Mouse (Mus musculus) heart, embryonic 16.5 days (tissue): ENCODE data around the gene Bgn. TPM values are rescaled to one million over a fixed set of nuclear protein-coding genes. Genes with fewer than 3 reads are reported as not detected.
A peak's percentile ranks its signal among the peaks of the same experiment; 100 is the strongest.

Experiments
- ATAC-seq: fragments of 200-750 bp; cut with Nextera tagmentation; replicated peaks from 2 replicates; pipeline ENCODE4 v1.8.0; 2017; ENCODE audit warnings: moderate number of reproducible peaks; ENCODE audit not compliant: insufficient read depth, low FRiP score; ENCODE audit errors: extremely low read depth
- H3K27ac ChIP-seq: fragments of 300-500 bp; sonication (generic); 2 replicates; pipeline ENCODE4 v1.5.1; 2014; ENCODE audit warnings: mild to moderate bottlenecking, low read length, control low read depth, moderate library complexity
- H3K27me3 ChIP-seq: fragments of 300-500 bp; sonication (generic); 2 replicates; pipeline ENCODE4 v1.6.1; 2014; ENCODE audit warnings: low read length, mixed read lengths; ENCODE audit not compliant: control insufficient read depth, insufficient read depth
- H3K36me3 ChIP-seq: fragments of 300-500 bp; sonication (generic); 2 replicates; pipeline ENCODE4 v1.6.1; 2014; ENCODE audit not compliant: control insufficient read depth, insufficient read depth
- H3K4me1 ChIP-seq: fragments of 300-500 bp; sonication (generic); 2 replicates; pipeline ENCODE4 v1.6.1; 2014; ENCODE audit warnings: low read length, mixed read lengths; ENCODE audit not compliant: control insufficient read depth, insufficient read depth
- H3K4me2 ChIP-seq: fragments of 300-500 bp; sonication (generic); 2 replicates; pipeline ENCODE4 v1.6.1; 2014; ENCODE audit warnings: low read depth, mild to moderate bottlenecking, control low read depth, low read length
- H3K4me3 ChIP-seq: fragments of 300-500 bp; sonication (generic); 2 replicates; pipeline ENCODE4 v1.5.1; 2014; ENCODE audit warnings: mild to moderate bottlenecking, control low read depth, low read length
- H3K9ac ChIP-seq: fragments of 300-500 bp; sonication (generic); 2 replicates; pipeline ENCODE4 v1.6.1; 2014; ENCODE audit warnings: low read length, control low read depth
- H3K9me3 ChIP-seq: fragments of 300-500 bp; sonication (generic); replicated peaks from 2 replicates; pipeline ENCODE4 v1.6.1; 2016; ENCODE audit warnings: low read length; ENCODE audit not compliant: control insufficient read depth
- WGBS: fragments of 180-500 bp; shearing (Covaris S2); extraction: QIAGEN DNeasy Blood & Tissue Kit; methylation state at CpG from one replicate; pipeline ENCODE4 v1.1.7; 2014; 5-methylcytosine and 5-hydroxymethylcytosine counted together
- polyA plus RNA-seq: library from polyadenylated mRNA; unstranded; fragments of >200 nt; fragmentation: Nextera tagmentation; extraction: Ambion mirVana; gene quantifications from 2 replicates; pipeline ENCODE4 v1.2.1, GENCODE M21; 2015

The Bgn gene
- polyA plus RNA-seq, result 98.9 and 99.9 TPM in 2 replicates

DNA sequence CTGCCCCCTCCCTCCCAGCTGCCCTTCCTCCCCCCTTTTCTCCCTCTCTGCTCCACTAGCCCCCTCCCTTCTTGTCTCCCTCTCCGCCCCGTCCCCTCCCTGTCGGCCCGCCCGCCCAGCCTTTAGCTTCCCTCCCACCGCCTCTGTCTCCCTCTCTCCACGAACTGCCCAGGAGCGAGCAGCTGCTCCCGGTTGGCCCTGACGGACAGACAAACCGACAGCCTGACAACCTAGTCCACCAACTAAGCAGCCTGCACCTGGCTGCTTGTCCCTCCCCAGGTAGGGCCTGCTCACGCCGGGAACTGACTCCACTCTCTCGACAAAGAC, at the start of gene Bgn:
TSS of gene Bgn (plus strand) at position 119 of the 327 bp plus-strand sequence.
- H3K4me1 ChIP-seq, result no peaks in the 10 kb centered on the region
- H3K9me3 ChIP-seq, result no peaks in the 10 kb centered on the region
- no peaks in the 10 kb centered on the region for H3K36me3 ChIP-seq
- peak within 1 kb of the TSS; percentile 66 for H3K9ac ChIP-seq
- H3K4me3 ChIP-seq, result peak within 1 kb of the TSS; percentile 47
- peaks cover 6% of the 10 kb centered on the region; the same call in 1 of the 2 replicates for H3K27me3 ChIP-seq
- 35% methylated on average over 9 of the region's 14 CpGs for WGBS
- H3K27ac ChIP-seq, result peak within 1 kb of the TSS; percentile 70
- peak within 1 kb of the TSS; percentile 52 for H3K4me2 ChIP-seq
- ATAC-seq, result peak; percentile 50

DNA sequence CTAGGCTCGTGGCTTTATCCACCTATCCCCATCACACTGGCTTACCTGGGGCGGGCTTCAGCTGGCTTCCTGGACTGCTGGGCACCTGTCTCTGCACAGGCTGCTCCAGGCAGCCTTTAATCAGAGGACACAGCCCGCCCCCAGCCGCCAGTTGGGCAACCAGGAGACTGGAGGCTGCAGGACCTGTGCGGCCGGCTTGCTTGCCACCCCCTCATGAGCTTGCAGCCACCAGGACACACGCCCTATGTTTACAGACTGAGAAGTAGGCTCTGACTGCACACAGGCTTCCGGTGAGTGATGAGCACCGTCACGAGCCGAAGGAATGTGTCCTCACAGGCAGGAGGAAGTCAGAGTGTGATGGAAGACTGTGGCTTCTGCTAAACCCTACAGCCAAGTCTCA, 48.1 kb upstream of the Bgn start, which contains the start of gene Trex2:
TSS of gene Trex2 (minus strand) at position 93 of the 400 bp plus-strand sequence.
- H3K4me2 ChIP-seq, result no peak within 1 kb of the TSS
- H3K27me3 ChIP-seq, result no peaks in the 10 kb centered on the region; the same call in 1 of the 2 replicates
- ATAC-seq, result no peak
- H3K9ac ChIP-seq, result no peak within 1 kb of the TSS
- H3K27ac ChIP-seq, result no peak within 1 kb of the TSS
- no peaks in the 10 kb centered on the region for H3K4me1 ChIP-seq
- no peaks in the 10 kb centered on the region for H3K36me3 ChIP-seq
- H3K9me3 ChIP-seq, result no peaks in the 10 kb centered on the region
- no peak within 1 kb of the TSS for H3K4me3 ChIP-seq
- 70% methylated on average over 11 of the region's 11 CpGs for WGBS

DNA sequence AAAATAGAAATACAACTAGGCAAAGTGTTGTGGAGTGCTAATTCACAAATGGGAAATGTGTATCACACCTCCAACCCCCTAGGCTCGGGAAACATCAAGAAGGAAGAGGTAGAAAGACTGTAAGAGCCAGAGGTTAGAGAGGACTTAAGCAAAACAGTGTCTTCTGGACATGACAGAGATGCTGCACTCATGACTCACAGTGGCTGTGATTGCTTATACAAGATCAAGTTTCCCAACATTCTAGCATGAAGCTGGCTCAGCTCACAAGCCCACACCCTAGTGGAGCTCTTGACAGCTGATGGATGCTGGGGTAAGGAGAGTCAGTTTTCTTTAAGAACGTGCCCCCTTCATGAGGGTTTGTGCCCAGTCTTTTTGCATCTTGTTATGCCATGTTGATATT, 42.0 kb upstream of the Bgn start:
- ATAC-seq, result no peak
- Histone ChIP-seq H3K9ac (no peak overlapping the region), H3K36me3 (no peaks in the 10 kb centered on the region), H3K9me3 (no peaks in the 10 kb centered on the region), H3K4me3 (no peak overlapping the region), H3K27me3 (no peaks in the 10 kb centered on the region; the same call in 1 of the 2 replicates), H3K27ac (no peak overlapping the region), H3K4me2 (no peak overlapping the region), H3K4me1 (no peaks in the 10 kb centered on the region)
- WGBS, result 68% methylated on average over 2 of the region's 2 CpGs

DNA sequence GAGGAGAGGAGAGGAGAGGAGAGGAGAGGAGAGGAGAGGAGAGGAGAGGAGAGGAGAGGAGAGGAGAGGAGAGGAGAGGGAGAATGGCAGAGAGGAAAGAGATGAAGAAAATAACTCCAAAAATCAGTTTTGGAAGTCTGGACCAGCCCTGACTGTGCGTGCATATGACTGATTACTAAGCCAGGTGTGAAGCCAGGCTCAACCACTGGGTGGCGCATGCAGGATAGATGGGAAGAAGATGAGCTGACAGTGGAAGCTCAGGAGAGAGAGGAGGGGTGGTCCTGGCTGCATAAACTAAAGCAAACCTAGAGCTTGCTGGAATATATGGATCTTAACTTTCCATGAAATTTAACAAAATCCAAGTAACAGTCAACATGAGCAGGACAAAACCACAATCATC, 31.5 kb upstream of the Bgn start:
- 17% methylated on average over 2 of the region's 2 CpGs for WGBS
- Histone ChIP-seq H3K9me3 (no peaks in the 10 kb centered on the region), H3K4me2 (no peak overlapping the region), H3K27me3 (no peaks in the 10 kb centered on the region; the same call in 1 of the 2 replicates), H3K9ac (no peak overlapping the region), H3K27ac (no peak overlapping the region), H3K4me3 (no peak overlapping the region), H3K36me3 (no peaks in the 10 kb centered on the region), H3K4me1 (peaks cover 3% of the 10 kb centered on the region; the same call in 1 of the 2 replicates)
- ATAC-seq, result no peak

DNA sequence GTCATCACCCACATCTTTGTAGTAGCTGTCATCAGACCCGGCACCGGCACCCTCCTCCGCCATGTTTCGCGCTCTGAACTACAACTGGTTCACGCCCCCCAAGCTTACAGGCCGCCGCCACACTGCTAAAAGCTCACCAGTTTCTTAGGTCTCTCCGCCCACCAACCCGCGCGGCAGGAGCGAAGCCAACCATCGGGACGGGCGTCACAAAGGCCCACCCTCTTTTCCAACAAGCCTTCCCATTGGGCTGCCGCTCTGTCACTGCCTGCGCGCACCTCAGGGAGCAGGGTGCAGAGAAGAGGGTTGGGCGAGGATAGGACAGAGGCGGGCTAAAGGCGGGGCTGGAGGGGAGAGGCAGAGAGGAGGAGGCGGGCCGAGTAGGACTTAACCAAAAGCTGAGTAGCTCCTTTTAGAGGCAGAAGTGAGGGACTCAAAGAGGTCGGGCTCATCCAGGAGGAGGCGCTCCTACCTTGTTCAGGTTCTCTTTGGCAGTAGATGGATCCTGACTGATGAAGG, 24.5 kb upstream of the Bgn start, which contains the start of gene Haus7:
TSS of gene Haus7 (minus strand) at position 168 of the 516 bp plus-strand sequence.
- H3K36me3 ChIP-seq, result no peaks in the 10 kb centered on the region
- H3K9me3 ChIP-seq, result no peaks in the 10 kb centered on the region
- 10% methylated on average over 26 of the region's 26 CpGs for WGBS
- peak within 1 kb of the TSS; percentile 72 for H3K9ac ChIP-seq
- peak within 1 kb of the TSS; percentile 75 for H3K4me2 ChIP-seq
- H3K27ac ChIP-seq, result 0 out of 2 replicates have a peak within 1 kb of the TSS, but pooled peaks have one; percentile 37
- peak; percentile 100 for ATAC-seq
- peak within 1 kb of the TSS; percentile 51 for H3K4me3 ChIP-seq
- H3K27me3 ChIP-seq, result no peaks in the 10 kb centered on the region
- peaks cover 7% of the 10 kb centered on the region; the same call in 1 of the 2 replicates for H3K4me1 ChIP-seq

DNA sequence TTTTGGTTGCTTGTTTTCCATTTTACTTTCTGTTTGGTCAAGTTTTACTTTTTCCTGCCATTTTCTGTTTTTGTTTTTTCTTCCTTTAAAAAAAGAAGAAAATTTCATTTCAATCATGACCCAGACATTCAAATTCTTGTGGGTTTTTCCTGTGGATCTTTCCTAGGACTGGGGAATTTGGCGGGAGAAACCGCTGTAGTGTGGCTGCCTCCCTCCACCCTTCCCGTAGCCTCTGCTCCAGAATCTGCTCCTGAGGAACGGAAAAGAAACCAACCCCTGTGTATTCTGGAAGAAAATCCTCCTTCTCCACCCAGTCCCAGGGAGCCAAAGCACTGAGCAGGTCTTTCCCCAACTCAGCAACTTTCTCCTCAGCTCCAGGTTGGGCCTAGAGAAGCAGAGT, 22.6 kb upstream of the Bgn start:
- H3K9me3 ChIP-seq, result no peaks in the 10 kb centered on the region
- 73% methylated on average over 4 of the region's 4 CpGs for WGBS
- H3K4me3 ChIP-seq, result no peak overlapping the region
- peaks cover 7% of the 10 kb centered on the region; the same call in 1 of the 2 replicates for H3K4me1 ChIP-seq
- H3K27ac ChIP-seq, result no peak overlapping the region
- no peak overlapping the region for H3K4me2 ChIP-seq
- no peak overlapping the region for H3K9ac ChIP-seq
- no peaks in the 10 kb centered on the region for H3K36me3 ChIP-seq
- ATAC-seq, result no peak
- H3K27me3 ChIP-seq, result no peaks in the 10 kb centered on the region

DNA sequence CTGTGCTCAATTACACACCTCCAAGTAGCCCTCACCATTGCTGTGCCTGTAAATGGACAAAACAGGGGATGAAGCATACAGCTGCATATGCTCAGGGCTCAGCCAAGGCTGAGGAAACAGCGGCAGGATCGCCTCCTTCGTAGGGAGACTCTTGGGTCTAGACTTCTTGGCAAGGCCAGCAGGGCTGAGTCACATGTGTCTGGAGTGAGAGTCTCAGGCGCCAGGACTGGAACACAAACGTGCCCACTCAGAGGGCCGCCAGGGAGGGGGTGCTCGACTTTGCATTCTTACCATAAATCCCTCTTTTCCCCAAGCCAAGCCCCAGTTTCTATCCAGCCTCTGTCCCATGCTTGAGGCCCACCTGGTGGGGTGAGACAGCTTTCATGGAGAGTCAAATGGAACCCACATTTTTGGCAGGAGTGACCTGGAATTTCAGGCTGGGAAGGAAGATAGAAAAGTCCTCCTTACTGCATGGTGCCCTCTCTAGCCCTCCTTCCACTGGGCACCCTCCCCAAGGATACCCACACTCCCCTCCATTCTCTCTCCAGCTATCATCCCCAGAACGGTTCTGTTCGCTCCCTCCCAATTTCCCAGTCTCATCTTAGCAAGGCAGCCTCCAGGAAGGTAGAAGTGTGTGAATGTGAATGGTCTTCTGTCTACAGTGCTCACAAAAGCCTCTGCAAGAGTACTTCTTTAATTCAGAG, 17.8 kb upstream of the Bgn start:
- 38% methylated on average over 9 of the region's 9 CpGs for WGBS
- ATAC-seq, result peak; percentile 67
- H3K9ac ChIP-seq, result no peak overlapping the region
- H3K27me3 ChIP-seq, result no peaks in the 10 kb centered on the region
- no peaks in the 10 kb centered on the region for H3K9me3 ChIP-seq
- H3K4me2 ChIP-seq, result no peak overlapping the region
- H3K4me3 ChIP-seq, result no peak overlapping the region
- H3K27ac ChIP-seq, result peak overlapping the region; percentile 56
- no peaks in the 10 kb centered on the region for H3K36me3 ChIP-seq
- H3K4me1 ChIP-seq, result no peaks in the 10 kb centered on the region

DNA sequence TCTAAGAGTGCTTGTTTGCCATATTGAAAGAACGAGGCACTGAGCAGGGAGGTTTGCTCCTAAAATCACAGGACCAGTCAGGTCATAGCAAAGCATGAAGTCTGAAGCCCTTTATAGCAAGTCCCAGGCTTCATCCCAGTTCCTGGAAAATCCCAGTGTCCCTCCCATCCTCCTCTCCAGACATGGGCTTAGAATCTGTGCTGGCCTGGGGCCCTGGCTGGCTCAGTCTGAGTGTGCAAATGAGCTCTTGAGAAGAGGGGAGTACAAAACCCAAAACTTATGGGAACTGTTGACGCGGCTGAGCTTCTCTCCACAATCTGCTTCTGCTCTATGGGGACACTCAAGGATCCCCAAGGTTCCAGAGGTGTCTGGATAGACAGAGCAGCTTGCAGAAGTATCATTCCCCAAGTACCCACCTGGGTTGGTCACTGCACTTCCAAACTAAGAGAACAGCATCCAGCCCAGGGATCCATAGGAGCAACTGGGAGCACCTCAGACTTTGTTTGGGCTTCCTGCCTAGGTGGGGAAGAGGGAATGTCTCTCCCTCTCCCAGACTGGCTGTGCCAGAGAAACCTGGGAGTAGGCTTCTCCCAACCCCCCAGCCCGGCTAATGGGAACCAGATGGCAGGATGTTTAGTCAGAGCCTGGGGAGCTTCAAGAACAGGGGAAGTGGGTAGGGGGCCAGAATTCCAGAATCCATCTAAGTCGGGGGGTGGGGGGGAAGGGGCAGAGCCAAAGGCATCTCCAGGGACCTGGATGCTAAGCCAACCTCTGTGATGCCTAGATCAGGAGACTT, 15.8 kb upstream of the Bgn start:
- Histone ChIP-seq H3K36me3 (no peaks in the 10 kb centered on the region), H3K27me3 (no peaks in the 10 kb centered on the region), H3K4me1 (no peaks in the 10 kb centered on the region), H3K4me2 (no peak overlapping the region), H3K9ac (no peak overlapping the region), H3K27ac (peak overlapping the region; percentile 75), H3K9me3 (no peaks in the 10 kb centered on the region), H3K4me3 (no peak overlapping the region)
- peak; percentile 45; the same call in 1 of the 2 replicates for ATAC-seq
- 45% methylated on average over 5 of the region's 5 CpGs for WGBS

DNA sequence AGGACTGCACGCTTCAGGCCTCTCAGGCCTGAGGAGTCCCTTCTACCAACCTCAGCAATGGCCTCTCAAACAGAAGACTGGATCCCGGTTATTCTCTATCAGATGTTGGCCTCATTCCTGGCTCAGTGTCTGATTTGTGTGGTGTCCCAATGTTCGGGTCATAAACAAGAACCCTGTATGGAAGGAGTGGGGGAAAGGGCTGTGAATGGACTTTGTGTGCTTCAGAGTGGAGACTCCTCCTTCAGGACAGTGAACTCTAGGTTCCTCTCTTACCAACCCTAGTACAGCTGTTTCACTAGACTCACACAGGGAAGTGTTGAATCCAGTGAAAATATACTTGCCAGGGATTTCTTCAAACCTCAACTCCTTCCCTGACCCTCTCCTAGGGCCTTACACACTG, 15.1 kb upstream of the Bgn start:
- H3K27ac ChIP-seq, result peak overlapping the region; percentile 75
- H3K36me3 ChIP-seq, result no peaks in the 10 kb centered on the region

More for the DNA sequence above, 15.1 kb upstream of the Bgn start:
- Histone ChIP-seq H3K27me3 (no peaks in the 10 kb centered on the region), H3K4me2 (no peak overlapping the region), H3K4me3 (no peak overlapping the region), H3K9ac (no peak overlapping the region), H3K9me3 (no peaks in the 10 kb centered on the region), H3K4me1 (no peaks in the 10 kb centered on the region)
- ATAC-seq, result no peak
- 64% methylated on average over 3 of the region's 3 CpGs for WGBS
